Mouse (Mus musculus) retina, embryonic 14.5 days (tissue): ENCODE measurements around the gene Scn9a.

Source experiments
- DNase-seq: peaks from one replicate; pipeline ENCODE4 v3.0.0-alpha.2; 2015; ENCODE audit warnings: low spot score

Gene Scn9a

GRCm38 (mm10) chr2:66634580-66635359, at the start of gene Scn9a:
TSS of gene Scn9a (minus strand) at chr2:66634962.
- peak; percentile 73 for DNase-seq

- peak; percentile 59 for DNase-seq
Observed at GRCm38 (mm10) chr2:66661988-66662387, 27.2 kb upstream of the Scn9a start.

- no peak for DNase-seq
Observed at GRCm38 (mm10) chr2:66656430-66656829, 21.7 kb upstream of the Scn9a start.

GRCm38 (mm10) chr2:66655431-66655830, 20.7 kb upstream of the Scn9a start:
- DNase-seq, result no peak

GRCm38 (mm10) chr2:66644384-66644783, 9.6 kb upstream of the Scn9a start:
- peak; percentile 77 for DNase-seq

- DNase-seq, result peak; percentile 13
Observed at GRCm38 (mm10) chr2:66632728-66633127, 2.0 kb downstream of the Scn9a start.

GRCm38 (mm10) chr2:66611091-66611490, 23.7 kb downstream of the Scn9a start:
- DNase-seq, result peak; percentile 38

- no peak for DNase-seq
Observed at GRCm38 (mm10) chr2:66597313-66597712, 37.4 kb downstream of the Scn9a start.

GRCm38 (mm10) chr2:66596145-66596544, 38.6 kb downstream of the Scn9a start:
- no peak for DNase-seq

GRCm38 (mm10) chr2:66590151-66590550, 44.6 kb downstream of the Scn9a start:
- DNase-seq, result no peak

- DNase-seq, result peak; percentile 23
Observed at GRCm38 (mm10) chr2:66580026-66580808, 54.5 kb downstream of the Scn9a start.

- no peak for DNase-seq
Observed at GRCm38 (mm10) chr2:66548254-66548653, 86.5 kb downstream of the Scn9a start.

- peak; percentile 13 for DNase-seq
Observed at GRCm38 (mm10) chr2:66519966-66520365, 114.8 kb downstream of the Scn9a start.

- no peak for DNase-seq
Observed at GRCm38 (mm10) chr2:66511424-66511823, 123.3 kb downstream of the Scn9a start.

- no peak for DNase-seq
Observed at GRCm38 (mm10) chr2:66508032-66508431, 126.7 kb downstream of the Scn9a start.

GRCm38 (mm10) chr2:66507616-66508015, 127.1 kb downstream of the Scn9a start:
- no peak for DNase-seq

GRCm38 (mm10) chr2:66502158-66502557, 132.6 kb downstream of the Scn9a start:
- DNase-seq, result no peak

- no peak for DNase-seq
Observed at GRCm38 (mm10) chr2:66494556-66494955, 140.2 kb downstream of the Scn9a start.

- no peak for DNase-seq
Observed at GRCm38 (mm10) chr2:66478395-66478794, 156.4 kb downstream of the Scn9a start.

- DNase-seq, result peak; percentile 75
Observed at GRCm38 (mm10) chr2:66473181-66473822, 161.5 kb downstream of the Scn9a start.

GRCm38 (mm10) chr2:66465484-66465883, 169.3 kb downstream of the Scn9a start:
- DNase-seq, result no peak

- no peak for DNase-seq
Observed at GRCm38 (mm10) chr2:66464874-66465458, 169.8 kb downstream of the Scn9a start.
